Mouse (Mus musculus) gastrocnemius, adult 2 months (tissue): Measurements from ENCODE around the gene Lamtor4. TPM values are rescaled to one million over a fixed set of nuclear protein-coding genes. Genes with fewer than 3 reads are reported as not detected.
A peak's percentile ranks its signal among the peaks of the same experiment; 100 is the strongest.

Source experiments
- DNase-seq: peaks from one replicate; pipeline ENCODE4 v3.0.0; 2022
- H3K27ac ChIP-seq: fragments of 200-600 bp; 2 replicates; pipeline ENCODE4 v1.8.1; 2022; ENCODE audit warnings: mild to moderate bottlenecking
- H3K4me3 ChIP-seq: fragments of 200-600 bp; 2 replicates; pipeline ENCODE4 v1.8.1; 2022; ENCODE audit warnings: mild to moderate bottlenecking, moderate library complexity
- CTCF ChIP-seq: fragments of 200-600 bp; IDR thresholded peaks from 2 replicates; pipeline ENCODE4 v1.8.1; 2022; ENCODE audit warnings: antibody characterized with exemption, mild to moderate bottlenecking, moderate library complexity
- intact Hi-C: fragments of 180-260 bp; cut with DNase I; formaldehyde crosslinking; loops from one replicate; pipeline ENCODE4 v1.15.1; 2025
- total RNA-seq, 2 experiments: library from RNA; stranded (reverse); gene quantifications; 2 replicates each; pipeline ENCODE4 v1.2.3; 2021

Lamtor4 gene
- total RNA-seq, 2 experiments from 2014 or later, result 51.7 to 53.8 TPM

- TF ChIP-seq CTCF, result no peak
- intact Hi-C loops, result no loop called here
- Histone ChIP-seq H3K27ac (peak within 1 kb of the TSS; percentile 88), H3K4me3 (peak within 1 kb of the TSS; percentile 90)
- peak; percentile 93 for DNase-seq
Measured at GRCm38 (mm10) chr5:138263260-138264206, 8.3 kb downstream of the Lamtor4 start, which contains the start of gene BC037034. TSS of gene BC037034 (minus strand) at chr5:138264033.

- intact Hi-C loops, result no loop called here
- TF ChIP-seq CTCF, result no peak
- H3K27ac ChIP-seq, result peak overlapping the region; percentile 88
- no peak for DNase-seq
- H3K4me3 ChIP-seq, result peak overlapping the region; percentile 90
Measured at GRCm38 (mm10) chr5:138264207-138264578, 8.9 kb downstream of the Lamtor4 start.

GRCm38 (mm10) chr5:138265712-138266111 is 10.4 kb downstream of the Lamtor4 start:
- no peak for DNase-seq
- H3K4me3 ChIP-seq, result no peak overlapping the region
- no peak overlapping the region for H3K27ac ChIP-seq
- intact Hi-C loops, result no loop called here
- no peak for TF ChIP-seq CTCF

GRCm38 (mm10) chr5:138267114-138267513 is 11.8 kb downstream of the Lamtor4 start:
- Histone ChIP-seq H3K27ac (no peak overlapping the region), H3K4me3 (no peak overlapping the region)
- DNase-seq, result no peak
- TF ChIP-seq CTCF, result no peak
- intact Hi-C loops, result no loop called here

GRCm38 (mm10) chr5:138268980-138269379 is 13.7 kb downstream of the Lamtor4 start:
- TF ChIP-seq CTCF, result no peak
- H3K27ac ChIP-seq, result no peak overlapping the region
- H3K4me3 ChIP-seq, result no peak overlapping the region
- no peak for DNase-seq
- intact Hi-C loops, result no loop called here

- intact Hi-C loops, result no loop called here
- no peak for TF ChIP-seq CTCF
- DNase-seq, result no peak
Measured at GRCm38 (mm10) chr5:138271232-138271631, 15.9 kb downstream of the Lamtor4 start.

GRCm38 (mm10) chr5:138272409-138272923 is 17.2 kb downstream of the Lamtor4 start, which contains the start of gene Gal3st4:
TSS of gene Gal3st4 (minus strand) at chr5:138272840.
- intact Hi-C loops, result no loop called here
- peak; percentile 59 for DNase-seq
- no peak for TF ChIP-seq CTCF
- peak within 1 kb of the TSS; percentile 60 for H3K4me3 ChIP-seq
- H3K27ac ChIP-seq, result peak within 1 kb of the TSS; percentile 74

More at GRCm38 (mm10) chr5:138271232-138271631, 15.9 kb downstream of the Lamtor4 start:
- no peak overlapping the region for H3K4me3 ChIP-seq
- no peak overlapping the region for H3K27ac ChIP-seq

- Histone ChIP-seq H3K4me3 (no peak overlapping the region), H3K27ac (no peak overlapping the region)
- DNase-seq, result no peak
- no peak for TF ChIP-seq CTCF
- intact Hi-C loops, result no loop called here
Measured at GRCm38 (mm10) chr5:138274186-138274585, 18.9 kb downstream of the Lamtor4 start.

GRCm38 (mm10) chr5:138275216-138276050 is 20.2 kb downstream of the Lamtor4 start:
- no peak for TF ChIP-seq CTCF
- intact Hi-C loops, result no loop called here
- H3K4me3 ChIP-seq, result no peak overlapping the region
- H3K27ac ChIP-seq, result no peak overlapping the region
- DNase-seq, result no peak

- intact Hi-C loops, result no loop called here
- no peak overlapping the region for H3K27ac ChIP-seq
- H3K4me3 ChIP-seq, result no peak overlapping the region
- no peak for TF ChIP-seq CTCF
- no peak for DNase-seq
Measured at GRCm38 (mm10) chr5:138277994-138278393, 22.7 kb downstream of the Lamtor4 start.

- peak; percentile 85 for DNase-seq
- no peak within 1 kb of the TSS; the same call in 1 of the 2 replicates for H3K27ac ChIP-seq
- no peak for TF ChIP-seq CTCF
- intact Hi-C loops, result no loop called here
- peak within 1 kb of the TSS; percentile 69 for H3K4me3 ChIP-seq
Measured at GRCm38 (mm10) chr5:138279585-138280424, 24.5 kb downstream of the Lamtor4 start, which contains the start of the genes Gm43720, Gpc2 and Stag3. TSS of gene Gm43720 (minus strand) at chr5:138279958. TSS of gene Gpc2 (minus strand) at chr5:138280005. TSS of gene Stag3 (plus strand) at chr5:138280240.

- DNase-seq, result no peak
- peak overlapping the region; percentile 69 for H3K4me3 ChIP-seq
- H3K27ac ChIP-seq, result no peak overlapping the region
- intact Hi-C loops, result no loop called here
- no peak for TF ChIP-seq CTCF
Measured at GRCm38 (mm10) chr5:138280425-138280768, 25.1 kb downstream of the Lamtor4 start.
